Mouse (Mus musculus) heart, adult 2 months (tissue): ENCODE data around the gene Agbl3. TPM values are rescaled to one million over a fixed set of nuclear protein-coding genes. Genes with fewer than 3 reads are reported as not detected.

Source experiments
- DNase-seq, 2 experiments: peaks; one replicate each; pipeline ENCODE4 v3.0.0; 2021
- H3K27ac ChIP-seq: fragments of 200-600 bp; 2 replicates; pipeline ENCODE4 v1.8.1; 2022
- H3K27me3 ChIP-seq: fragments of 200-500 bp; 2 replicates; pipeline ENCODE4 v1.6.1; 2012; ENCODE audit warnings: mild to moderate bottlenecking, low read length, inconsistent platforms, mixed read lengths; ENCODE audit not compliant: control insufficient read depth, insufficient read depth
- H3K36me3 ChIP-seq: fragments of 200-500 bp; 2 replicates; pipeline ENCODE4 v1.6.1; 2012; ENCODE audit warnings: low read length, inconsistent platforms; ENCODE audit not compliant: control insufficient read depth, insufficient read depth
- H3K4me1 ChIP-seq: fragments of 200-500 bp; 2 replicates; pipeline ENCODE4 v1.6.1; 2011; ENCODE audit warnings: low read length; ENCODE audit not compliant: control insufficient read depth, insufficient read depth
- H3K4me3 ChIP-seq: fragments of 200-600 bp; 2 replicates; pipeline ENCODE4 v1.8.1; 2022
- H3K79me2 ChIP-seq: fragments of 200-500 bp; replicated peaks from 2 replicates; pipeline ENCODE4 v1.6.1; 2012; ENCODE audit warnings: mild to moderate bottlenecking, inconsistent platforms, low read length, moderate library complexity, mixed read lengths; ENCODE audit not compliant: control insufficient read depth, insufficient read depth
- H3K9ac ChIP-seq: fragments of 200-500 bp; 2 replicates; pipeline ENCODE4 v1.6.1; 2012; ENCODE audit warnings: low read depth, mild to moderate bottlenecking, control low read depth, inconsistent platforms, low read length, mixed read lengths
- CTCF ChIP-seq: fragments of 200-600 bp; IDR thresholded peaks from 2 replicates; pipeline ENCODE4 v1.8.1; 2022; ENCODE audit warnings: antibody characterized with exemption, mild to moderate bottlenecking, moderate library complexity
- EP300 ChIP-seq: fragments of 200-500 bp; IDR thresholded peaks from 2 replicates; pipeline ENCODE4 v1.6.1; 2011; ENCODE audit warnings: low read depth, low read length, control low read depth; ENCODE audit not compliant: insufficient read depth
- POLR2A ChIP-seq: fragments of 200-500 bp; IDR thresholded peaks from 2 replicates; pipeline ENCODE4 v1.6.1; 2011; ENCODE audit warnings: mild to moderate bottlenecking, low read depth, low read length, control low read depth; ENCODE audit not compliant: insufficient read depth
- WGBS: fragments of 180-500 bp; shearing (Covaris S2); methylation state at CpG from one replicate; pipeline ENCODE4 v1.1.7; 2018; 5-methylcytosine and 5-hydroxymethylcytosine counted together
- intact Hi-C: fragments of 180-260 bp; cut with DNase I; formaldehyde crosslinking; loops from one replicate; pipeline ENCODE4 v1.15.1; 2025
- polyA plus RNA-seq: library from polyadenylated mRNA; depleted of rRNA; stranded (reverse); fragments of >200 nt; gene quantifications from 2 replicates; pipeline ENCODE4 v1.2.3, GENCODE M21; 2012
- total RNA-seq, 2 experiments: library from RNA; stranded (reverse); gene quantifications; 2 replicates each; pipeline ENCODE4 v1.2.3; 2021

Agbl3 gene
- total and polyA plus RNA-seq, 3 experiments, result 2.5 to 3.7 (median 2.6) TPM

DNA sequence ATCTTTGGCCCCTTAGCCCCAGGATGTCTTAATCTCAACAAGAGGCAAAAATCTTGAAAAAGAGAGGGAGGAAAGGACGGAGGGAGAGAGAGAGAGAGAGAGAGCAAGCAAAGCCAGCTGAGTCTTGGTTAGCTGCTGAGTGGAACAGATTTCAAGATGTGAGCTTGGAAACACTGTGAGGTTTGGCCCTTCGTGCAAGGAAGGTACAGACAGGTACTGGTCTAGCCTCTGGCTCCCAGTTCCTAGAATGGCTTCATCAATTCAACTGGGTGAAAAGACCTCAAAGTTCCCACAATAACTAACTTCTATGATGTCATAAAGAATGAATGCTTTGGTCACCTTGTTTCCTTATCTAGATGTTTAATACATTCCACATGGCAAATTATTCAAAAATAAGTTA is 3.1 kb upstream of the Agbl3 start:
- no peaks in the 10 kb centered on the region for H3K36me3 ChIP-seq
- no peak overlapping the region for H3K9ac ChIP-seq
- 85% methylated on average over 2 of the region's 2 CpGs for WGBS
- H3K4me3 ChIP-seq, result no peak overlapping the region
- H3K27ac ChIP-seq, result no peak overlapping the region
- intact Hi-C loops, result no loop called here
- DNase-seq, result no peak
- no peaks in the 10 kb centered on the region for H3K79me2 ChIP-seq
- no peak for TF ChIP-seq CTCF
- no peak for TF ChIP-seq POLR2A
- no peak for TF ChIP-seq EP300
- H3K4me1 ChIP-seq, result peaks cover 2% of the 10 kb centered on the region; the same call in 1 of the 2 replicates
- H3K27me3 ChIP-seq, result no peaks in the 10 kb centered on the region

DNA sequence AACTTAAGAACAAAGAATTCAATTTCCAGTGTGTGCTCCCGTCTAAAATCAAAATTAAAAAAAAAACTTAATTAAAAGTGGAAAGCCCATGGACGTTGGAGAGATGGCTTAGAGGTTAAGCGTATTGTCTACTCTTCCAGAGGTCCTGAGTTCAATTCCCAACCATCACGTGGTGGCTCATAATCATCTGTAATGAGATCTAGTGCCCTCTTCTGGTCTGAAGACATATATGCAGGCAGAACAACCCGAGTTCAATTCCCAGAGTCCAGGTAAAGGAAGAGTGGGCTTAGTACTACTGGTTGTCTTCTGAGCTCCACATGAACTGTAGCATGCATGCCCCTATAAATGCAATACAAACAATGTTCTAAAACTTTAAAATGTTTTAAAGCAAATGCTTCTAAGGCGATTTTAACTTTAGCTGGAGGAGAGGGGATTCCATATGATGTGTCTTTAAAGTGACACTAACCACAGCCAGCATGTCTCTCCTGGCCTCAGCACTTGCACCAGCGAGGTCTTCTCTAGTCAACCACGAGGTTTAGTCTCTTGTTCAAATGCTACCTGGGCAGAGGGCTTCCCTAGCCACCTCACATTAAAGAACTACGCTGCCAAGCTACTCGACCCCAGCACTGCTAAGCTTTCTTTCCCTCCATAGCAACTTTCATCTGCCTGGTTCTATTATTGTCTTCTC is 2.1 kb upstream of the Agbl3 start:
- no peak for DNase-seq
- no peaks in the 10 kb centered on the region for H3K79me2 ChIP-seq
- no peaks in the 10 kb centered on the region for H3K27me3 ChIP-seq
- no peak overlapping the region for H3K27ac ChIP-seq
- no peak for TF ChIP-seq EP300
- peak; percentile 65 for TF ChIP-seq CTCF
- no peak for TF ChIP-seq POLR2A
- no peak overlapping the region for H3K9ac ChIP-seq
- H3K4me3 ChIP-seq, result no peak overlapping the region
- 69% methylated on average over 10 of the region's 10 CpGs for WGBS
- H3K4me1 ChIP-seq, result peaks cover 2% of the 10 kb centered on the region; the same call in 1 of the 2 replicates
- intact Hi-C loops, result no loop called here
- H3K36me3 ChIP-seq, result no peaks in the 10 kb centered on the region

DNA sequence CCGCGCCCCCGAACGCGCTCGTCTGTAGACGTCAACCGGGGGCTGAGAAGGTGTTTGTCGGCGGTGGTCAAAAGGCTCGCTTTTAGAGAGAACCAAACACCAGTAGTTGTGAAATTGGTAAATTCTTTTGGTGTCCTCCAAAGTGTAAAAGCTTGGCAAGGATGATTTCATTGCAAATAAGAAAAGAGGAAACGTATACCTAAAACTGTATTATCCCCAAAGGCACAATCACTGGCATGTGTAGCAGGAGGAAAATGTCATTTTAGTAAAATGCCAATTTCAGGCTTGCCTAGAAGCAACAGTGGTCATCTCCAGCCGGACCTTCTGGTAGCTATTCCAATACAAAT is 684 bp downstream of the Agbl3 start:
- no peak for TF ChIP-seq CTCF
- TF ChIP-seq POLR2A, result no peak
- no peak for TF ChIP-seq EP300
- Histone ChIP-seq H3K27me3 (no peaks in the 10 kb centered on the region), H3K27ac (peak overlapping the region; percentile 95), H3K9ac (peak overlapping the region; percentile 82), H3K36me3 (no peaks in the 10 kb centered on the region), H3K4me3 (peak overlapping the region; percentile 91), H3K79me2 (no peaks in the 10 kb centered on the region), H3K4me1 (peaks cover 2% of the 10 kb centered on the region; the same call in 1 of the 2 replicates)
- intact Hi-C loops, result loop anchor here (1.0 to 5.0 kb wide), 3 partner anchors 81 to 129 kb away; partner anchors contain the start of genes Cyren, Tmem140 and Wdr91
- 1% methylated on average over 13 of the region's 13 CpGs for WGBS
- DNase-seq, result no peak

DNA sequence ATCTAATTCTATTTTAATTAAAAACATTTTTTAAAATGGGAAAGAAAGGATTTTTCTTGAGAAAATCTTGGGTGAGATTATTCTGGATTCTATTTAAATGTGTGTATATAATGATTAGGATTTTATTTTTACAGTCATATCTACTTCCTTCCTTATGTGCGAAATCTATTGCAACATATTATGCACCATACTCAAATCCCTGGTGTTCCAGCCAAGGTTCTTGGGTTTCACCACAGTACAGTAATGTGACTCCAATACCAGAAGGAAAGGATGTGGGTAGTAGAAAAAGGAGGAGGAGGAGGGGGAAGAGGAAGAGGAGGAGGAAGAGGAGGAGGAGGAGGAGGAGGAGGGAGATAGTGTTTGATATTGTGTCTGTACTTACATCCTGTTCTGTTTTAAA is 2.3 kb downstream of the Agbl3 start:
- Histone ChIP-seq H3K4me3 (no peak overlapping the region), H3K9ac (no peak overlapping the region), H3K79me2 (no peaks in the 10 kb centered on the region), H3K27me3 (no peaks in the 10 kb centered on the region), H3K4me1 (peaks cover 2% of the 10 kb centered on the region; the same call in 1 of the 2 replicates), H3K27ac (no peak overlapping the region), H3K36me3 (no peaks in the 10 kb centered on the region)
- intact Hi-C loops, result loop anchor here (5.0 kb wide), 1 partner anchor 80 kb away; the partner anchor contains the start of gene Tmem140
- TF ChIP-seq CTCF (no peak), EP300 (no peak), POLR2A (no peak)
- no peak for DNase-seq
- WGBS, result 79% methylated on average over 1 of the region's 1 CpGs

DNA sequence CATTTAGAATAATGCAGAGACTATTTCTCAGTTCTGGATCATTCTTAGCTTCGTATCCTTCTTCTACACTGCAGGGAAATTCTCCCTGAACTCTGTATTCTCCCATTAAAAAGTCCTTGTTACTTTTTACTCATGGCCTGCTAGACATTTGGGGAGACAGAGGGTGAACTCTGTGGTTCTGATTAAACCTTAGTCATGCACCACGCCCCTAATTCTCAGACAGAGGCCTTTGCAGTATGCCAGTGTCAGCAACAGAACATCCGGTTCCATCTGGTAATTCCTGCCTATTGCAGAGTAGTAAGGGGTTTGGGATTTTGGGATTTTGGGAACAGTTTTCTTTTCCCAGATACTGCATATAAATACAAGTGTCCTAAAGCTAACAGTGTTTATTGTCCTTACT is 16.6 kb downstream of the Agbl3 start:
- no peak overlapping the region for H3K9ac ChIP-seq
- no peak for TF ChIP-seq EP300
- no peak for TF ChIP-seq POLR2A
- TF ChIP-seq CTCF, result no peak
- DNase-seq, result no peak
- H3K4me1 ChIP-seq, result no peaks in the 10 kb centered on the region
- intact Hi-C loops, result no loop called here
- no peak overlapping the region for H3K27ac ChIP-seq
- WGBS, result 75% methylated on average over 3 of the region's 3 CpGs
- H3K27me3 ChIP-seq, result no peaks in the 10 kb centered on the region
- no peak overlapping the region for H3K4me3 ChIP-seq
- no peaks in the 10 kb centered on the region for H3K36me3 ChIP-seq
- no peaks in the 10 kb centered on the region for H3K79me2 ChIP-seq

DNA sequence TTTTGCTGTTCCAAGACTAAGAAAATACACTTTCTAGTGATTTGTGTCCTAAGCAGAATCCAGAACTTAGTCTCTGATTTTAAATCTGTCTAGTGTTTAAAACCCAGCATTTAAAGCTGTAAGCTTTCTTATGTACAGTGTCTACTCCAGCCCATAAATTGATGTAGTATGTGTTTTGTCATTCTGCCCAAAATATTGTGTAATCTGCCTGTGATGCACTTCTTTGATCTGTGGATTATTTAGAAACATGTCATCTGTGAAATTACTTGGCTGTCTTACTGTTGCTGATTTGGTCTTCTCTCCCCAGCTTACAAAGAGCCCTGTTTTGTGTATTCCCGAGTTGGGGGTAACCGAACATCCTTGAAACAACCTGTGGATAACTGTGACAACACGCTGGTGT is 17.7 kb downstream of the Agbl3 start:
- no peak for DNase-seq
- Histone ChIP-seq H3K27me3 (no peaks in the 10 kb centered on the region), H3K79me2 (no peaks in the 10 kb centered on the region), H3K9ac (no peak overlapping the region), H3K27ac (no peak overlapping the region), H3K4me3 (no peak overlapping the region), H3K4me1 (no peaks in the 10 kb centered on the region), H3K36me3 (no peaks in the 10 kb centered on the region)
- TF ChIP-seq POLR2A (no peak), EP300 (no peak), CTCF (no peak)
- WGBS, result 79% methylated on average over 3 of the region's 3 CpGs
- intact Hi-C loops, result no loop called here
